8 mouse cellular contexts compared by ENCODE assay signal in genomic region chr5:137745214-137746171, GRCm38 (mm10). TPM values are rescaled to one million over a fixed set of nuclear protein-coding genes. Genes with fewer than 3 reads are reported as not detected.
A peak's percentile ranks its signal among the peaks of the same experiment; 100 is the strongest.
DNase-seq lines count a peak whose midpoint lies in the region; ATAC-seq and TF ChIP-seq lines count a peak whose summit lies in the region.

Gene Tsc22d4, plus strand, starts transcription at chr5:137745730.

- H3K9ac ChIP-seq in MEL (ENCODE audit: control insufficient read depth, low read depth, low read length, poor library complexity, severe bottlenecking), result peak within 1 kb of the TSS; percentile 96
- H3K9ac ChIP-seq in forebrain, embryonic 15.5 days (replicated peaks), result peak within 1 kb of the TSS; percentile 65
- peak within 1 kb of the TSS; percentile 72 for H3K9ac ChIP-seq in neural tube, embryonic 15.5 days (replicated peaks)

- TF ChIP-seq CTCF in MEL (IDR thresholded peaks at IDR 0.05 in 2 of 3, conservative IDR thresholded peaks at IDR 0.05 in 1 of 3; ENCODE audit: control insufficient read depth in 1 of 3, insufficient read depth in 1 of 3, low read depth in 2 of 3, low read length in 3 of 3, poor library complexity in 1 of 3, severe bottlenecking in 1 of 3), result no peak
- TF ChIP-seq CTCF in lung, adult 2 months (IDR thresholded peaks at IDR 0.05; ENCODE audit: insufficient read depth, low read length), result no peak

- DNase-seq in MEL (ENCODE audit: low read depth, low spot score), result peak; percentile 98
- DNase-seq in cerebellum, adult 11-12 months, result peak; percentile 91
- peak; percentile 95 to 96 for DNase-seq in heart, postnatal 14 days
- peak; percentile 86 to 88 for DNase-seq in layer of hippocampus, adult 18-20 months (ENCODE audit: low spot score in 2 of 2)
- DNase-seq in lung, adult 2 months, result peak; percentile 90
- DNase-seq in testis, postnatal 14 days (ENCODE audit: low spot score), result peak; percentile 91

- no peaks in the 10 kb centered on the region for H3K9me3 ChIP-seq in MEL (replicated peaks; ENCODE audit: insufficient read depth, low read length)
- H3K9me3 ChIP-seq in forebrain, embryonic 15.5 days, result no peaks in the 10 kb centered on the region
- H3K9me3 ChIP-seq in neural tube, embryonic 15.5 days (replicated peaks), result no peaks in the 10 kb centered on the region

- TF ChIP-seq EP300 in MEL (IDR thresholded peaks at IDR 0.05; ENCODE audit: low read depth in 1 of 2, low read length in 2 of 2), result peak; percentile 41 to 82

- intact Hi-C loops in heart, postnatal 14 days (cut with DNase I), result loop anchor here (2.0 to 5.0 kb wide), 2 partner anchors 61 to 213 kb away; partner anchors contain the start of genes Agfg2, Epo and Gnb2

- H3K4me2 ChIP-seq in forebrain, embryonic 15.5 days (replicated peaks), result peak within 1 kb of the TSS; percentile 87
- peak within 1 kb of the TSS; percentile 97 for H3K4me2 ChIP-seq in neural tube, embryonic 15.5 days

- H3K27me3 ChIP-seq in MEL (ENCODE audit: control insufficient read depth in 1 of 2, insufficient read depth in 2 of 2, low read length in 2 of 2), result no peaks in the 10 kb centered on the region
- H3K27me3 ChIP-seq in forebrain, embryonic 15.5 days, result no peaks in the 10 kb centered on the region
- no peaks in the 10 kb centered on the region for H3K27me3 ChIP-seq in neural tube, embryonic 15.5 days (replicated peaks)

- peaks cover 0 to 19% of the 10 kb centered on the region in 2 experiments; a peak in 2 of 4 replicates for H3K36me3 ChIP-seq in MEL (ENCODE audit: control insufficient read depth in 1 of 2, insufficient read depth in 2 of 2, low read length in 2 of 2)
- H3K36me3 ChIP-seq in forebrain, embryonic 15.5 days, result no peaks in the 10 kb centered on the region
- no peaks in the 10 kb centered on the region for H3K36me3 ChIP-seq in neural tube, embryonic 15.5 days

- peaks cover 3 to 23% of the 10 kb centered on the region in 2 experiments; a peak in 3 of 4 replicates for H3K4me1 ChIP-seq in MEL (ENCODE audit: control insufficient read depth in 1 of 2, insufficient read depth in 2 of 2, low read length in 2 of 2)
- H3K4me1 ChIP-seq in forebrain, embryonic 15.5 days, result peaks cover 55% of the 10 kb centered on the region
- peaks cover 10% of the 10 kb centered on the region for H3K4me1 ChIP-seq in lung, adult 2 months (ENCODE audit: control insufficient read depth, insufficient read depth, low read length)
- H3K4me1 ChIP-seq in neural tube, embryonic 15.5 days, result peaks cover 50% of the 10 kb centered on the region

- no peak for TF ChIP-seq RAD21 in MEL (IDR thresholded peaks at IDR 0.05; ENCODE audit: low read depth, low read length)

- H3K27ac ChIP-seq in MEL (ENCODE audit: control insufficient read depth, low read depth, low read length), result peak within 1 kb of the TSS; percentile 99
- peak within 1 kb of the TSS; percentile 89 for H3K27ac ChIP-seq in forebrain, embryonic 15.5 days (replicated peaks)
- H3K27ac ChIP-seq in neural tube, embryonic 15.5 days (replicated peaks), result peak within 1 kb of the TSS; percentile 86

- 4% methylated on average over 28 of the region's 28 CpGs for WGBS in forebrain, embryonic 15.5 days
- 2% methylated on average over 28 of the region's 28 CpGs for WGBS in lung, adult 2 months
- 3% methylated on average over 28 of the region's 28 CpGs for WGBS in neural tube, embryonic 15.5 days

- peak within 1 kb of the TSS; percentile 60 to 93 for H3K4me3 ChIP-seq in MEL (ENCODE audit: control insufficient read depth in 1 of 2, insufficient read depth in 1 of 2, low read depth in 2 of 2, low read length in 2 of 2)
- H3K4me3 ChIP-seq in forebrain, embryonic 15.5 days, result peak within 1 kb of the TSS; percentile 71
- H3K4me3 ChIP-seq in lung, adult 2 months (replicated peaks; ENCODE audit: extremely low read depth, low read depth, low read length), result peak within 1 kb of the TSS; percentile 81
- peak within 1 kb of the TSS; percentile 60 for H3K4me3 ChIP-seq in neural tube, embryonic 15.5 days (replicated peaks)

- peak; percentile 49 to 87; a peak in 3 of 4 replicates for TF ChIP-seq POLR2A in MEL (IDR thresholded peaks at IDR 0.05; ENCODE audit: control insufficient read depth in 1 of 2, insufficient read depth in 1 of 2, low read depth in 1 of 2, low read length in 2 of 2, poor library complexity in 1 of 2)
- peak; percentile 92; the same call in 1 of the 2 replicates for TF ChIP-seq POLR2A in lung, adult 2 months (IDR thresholded peaks at IDR 0.05; ENCODE audit: borderline replicate concordance, extremely low read depth, low read depth, low read length)

- peaks cover 33% of the 10 kb centered on the region for H3K79me2 ChIP-seq in MEL (ENCODE audit: control insufficient read depth, insufficient read depth, low read length, poor library complexity)

- peak; percentile 80 for ATAC-seq in forebrain, embryonic 15.5 days (replicated peaks)
- ATAC-seq in neural tube, embryonic 15.5 days (ENCODE audit: low FRiP score), result peak; percentile 79

TF ChIP-seq in MEL, 35 proteins besides CTCF, POLR2A, EP300 and RAD21:
- peak; percentile 62 for TF ChIP-seq NRF1 (IDR thresholded peaks at IDR 0.05; ENCODE audit: insufficient read depth, low read depth, low read length, poor library complexity, severe bottlenecking)
- TF ChIP-seq USF1 (IDR thresholded peaks at IDR 0.05; ENCODE audit: low read depth, low read length), result peak; percentile 84
- TF ChIP-seq TCF12 (IDR thresholded peaks at IDR 0.05; ENCODE audit: low read depth, low read length), result peak; percentile 69
- peak; percentile 95 for TF ChIP-seq ELF1 (IDR thresholded peaks at IDR 0.05; ENCODE audit: low read depth, low read length)
- TF ChIP-seq SMC3 (IDR thresholded peaks at IDR 0.05; ENCODE audit: low read depth, low read length), result no peak
- TF ChIP-seq MYC (IDR thresholded peaks at IDR 0.05; ENCODE audit: low read depth, low read length), result peak; percentile 86
- peak; percentile 82 for TF ChIP-seq NELFE (IDR thresholded peaks at IDR 0.05; ENCODE audit: low read depth, low read length)
- TF ChIP-seq MXI1 (IDR thresholded peaks at IDR 0.05; ENCODE audit: low read depth, low read length), result peak; percentile 94
- TF ChIP-seq RCOR1 (IDR thresholded peaks at IDR 0.05; ENCODE audit: low read depth, low read length), result peak; percentile 40; the same call in 1 of the 2 replicates
- TF ChIP-seq TBP (IDR thresholded peaks at IDR 0.05; ENCODE audit: low read depth, low read length), result peak; percentile 3; the same call in 1 of the 2 replicates
- TF ChIP-seq ETS1 (IDR thresholded peaks at IDR 0.05; ENCODE audit: low read depth, low read length), result peak; percentile 91
- peak; percentile 100 for TF ChIP-seq MAZ (IDR thresholded peaks at IDR 0.05; ENCODE audit: low read depth, low read length)
- peak; percentile 28; the same call in 1 of the 2 replicates for TF ChIP-seq BHLHE40 (IDR thresholded peaks at IDR 0.05; ENCODE audit: borderline replicate concordance, low read depth, low read length)
- peak; percentile 80 for TF ChIP-seq ZNF384 (IDR thresholded peaks at IDR 0.05; ENCODE audit: low read depth, low read length)
- peak; percentile 82 for TF ChIP-seq POLR2AphosphoS2 (IDR thresholded peaks at IDR 0.05; ENCODE audit: low read length)
- no peak for TF ChIP-seq TAL1 (IDR thresholded peaks at IDR 0.05; ENCODE audit: low read length)
- peak; percentile 89; the same call in 1 of the 2 replicates for TF ChIP-seq MAX (IDR thresholded peaks at IDR 0.05; ENCODE audit: low read length)
- peak; percentile 82 for TF ChIP-seq ZMIZ1 (IDR thresholded peaks at IDR 0.05; ENCODE audit: low read depth, low read length)
- no peak for TF ChIP-seq CHD1 (IDR thresholded peaks at IDR 0.05; ENCODE audit: low read depth, low read length)
- no peak; the same call in 1 of the 2 replicates for TF ChIP-seq KAT2A (conservative IDR thresholded peaks at IDR 0.05; ENCODE audit: low read depth, low read length)
- no peak for TF ChIP-seq USF2 (IDR thresholded peaks at IDR 0.05; ENCODE audit: borderline replicate concordance in 1 of 2, insufficient read depth in 1 of 2, low read depth in 1 of 2, low read length in 2 of 2)
- TF ChIP-seq MEF2A (IDR thresholded peaks at IDR 0.05; ENCODE audit: extremely low read depth, insufficient replicate concordance, low read depth, low read length, poor library complexity, severe bottlenecking), result 0 out of 2 replicates have a peak, but pooled peaks have one; percentile 11
- TF ChIP-seq UBTF (IDR thresholded peaks at IDR 0.05; ENCODE audit: borderline replicate concordance, insufficient read depth, low read depth, low read length), result no peak
- TF ChIP-seq HCFC1 (IDR thresholded peaks at IDR 0.05; ENCODE audit: low read depth, low read length), result peak; percentile 71
- TF ChIP-seq SIN3A (IDR thresholded peaks at IDR 0.05; ENCODE audit: low read length), result peak; percentile 89
TF ChIP-seq in MEL: peak in this region for 19.

RNA-seq across cellular contexts. Expression of gene Tsc22d4, which starts in this region (rescaled TPM):
- total RNA-seq in MEL (2012; rRNA removed), result 52.7 and 58.3 TPM in 2 replicates
- 100 to 1,000 TPM in 1 of 2 experiments, not detected in 1; 203 TPM for polyA plus RNA-seq in MEL (2012; ENCODE audit: insufficient read depth in 1 of 2, insufficient read length in 2 of 2, low read depth in 1 of 2, low replicate concordance in 2 of 2, missing spikeins in 1 of 2)
- polyA plus RNA-seq in forebrain, embryonic 15.5 days (2015; fragmentation: Nextera tagmentation; extraction: Ambion mirVana), result 75.6 and 76.1 TPM in 2 replicates
- 100 to 1,000 TPM; 287 to 312 TPM for total RNA-seq in heart, postnatal 14 days (2021)
- 100 to 1,000 TPM; 164 to 187 TPM for total RNA-seq in layer of hippocampus, adult 18-20 months (2021)
- polyA plus RNA-seq in lung, adult 2 months (2012; rRNA removed), result 103 and 110 TPM in 2 replicates
- 110 and 134 TPM in 2 replicates for polyA plus RNA-seq in neural tube, embryonic 15.5 days (2015; fragmentation: Nextera tagmentation; extraction: Ambion mirVana)

Comparison
In these comparisons a context has a peak if more than half of its experiments do, and no peak if none do; other contexts are left out.
1. Peak in every context shown above with its lines: DNase-seq, ATAC-seq, H3K4me3 ChIP-seq and H3K27ac ChIP-seq.